ENCODE assay signal across 9 mouse cellular contexts in the genomic region with DNA sequence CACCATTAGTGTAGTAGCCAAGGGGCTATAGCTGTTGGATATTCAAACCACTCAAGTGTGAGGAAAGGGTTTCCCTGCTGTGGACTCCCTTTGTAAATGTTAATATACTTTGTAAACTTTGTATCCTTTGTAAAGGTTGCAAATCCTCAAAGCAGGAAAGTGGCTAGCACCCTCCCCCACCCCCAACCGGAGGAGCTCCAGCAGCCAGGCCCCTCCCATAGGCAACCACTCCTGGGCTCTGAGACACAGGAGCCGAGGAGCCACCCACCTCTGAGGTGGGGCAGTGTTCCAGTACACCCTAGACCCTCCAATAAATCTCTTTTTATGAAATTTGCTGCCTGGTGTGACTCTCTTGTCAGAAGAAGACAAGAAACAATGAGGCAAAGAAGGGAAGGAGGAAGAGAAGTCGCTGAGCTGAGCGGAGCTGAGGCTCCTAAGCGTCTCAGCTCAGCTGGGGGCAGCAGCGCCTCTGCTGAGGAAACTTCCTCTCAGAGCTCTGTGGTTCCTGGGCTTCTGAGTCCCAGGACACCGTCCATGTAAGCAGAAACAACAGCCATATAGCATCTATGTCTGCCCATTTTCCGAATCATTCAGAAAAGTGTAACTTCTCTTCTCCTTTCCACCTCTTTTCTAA.
DNase-seq lines count a peak whose midpoint lies in the region; ATAC-seq lines count a peak whose summit lies in the region.
"Had no signal": no experiment of that assay in that cellular context is flagged by ENCODE, and none has a peak within 500 bp of the region (broad histone marks: within the 10 kb centered on the region; RNA-seq: fewer than 3 reads in every experiment).

No protein-coding gene starts in this region.

- H3K9ac ChIP-seq in forebrain, embryonic 11.5 days (ENCODE audit: low read length) = no peak overlapping the region; the same call in 1 of the 2 replicates
- no peak overlapping the region for H3K9ac ChIP-seq in forebrain, embryonic 12.5 days
- H3K9ac ChIP-seq in midbrain, embryonic 11.5 days (ENCODE audit: low read length) = no peak overlapping the region
- no peak overlapping the region for H3K9ac ChIP-seq in midbrain, embryonic 15.5 days
- H3K9ac ChIP-seq in limb, embryonic 12.5 days (replicated peaks) = no peak overlapping the region

- 7% methylated on average over 8 of the region's 8 CpGs for WGBS in forebrain, embryonic 11.5 days
- 7% methylated on average over 8 of the region's 8 CpGs for WGBS in forebrain, embryonic 12.5 days
- 7% methylated on average over 8 of the region's 8 CpGs for WGBS in midbrain, embryonic 11.5 days
- WGBS in midbrain, embryonic 15.5 days = 8% methylated on average over 8 of the region's 8 CpGs
- 10% methylated on average over 8 of the region's 8 CpGs for WGBS in limb, embryonic 12.5 days

- no peaks in the 10 kb centered on the region for H3K27me3 ChIP-seq in forebrain, embryonic 11.5 days (ENCODE audit: control insufficient read depth, insufficient read depth, low read length)
- no peaks in the 10 kb centered on the region for H3K27me3 ChIP-seq in forebrain, embryonic 12.5 days
- H3K27me3 ChIP-seq in midbrain, embryonic 11.5 days (ENCODE audit: control insufficient read depth, insufficient read depth, low read length) = no peaks in the 10 kb centered on the region
- no peaks in the 10 kb centered on the region for H3K27me3 ChIP-seq in midbrain, embryonic 15.5 days (replicated peaks)
- H3K27me3 ChIP-seq in limb, embryonic 12.5 days = peaks cover 38% of the 10 kb centered on the region; the same call in 1 of the 2 replicates

- peak overlapping the region; percentile 24; the same call in 1 of the 2 replicates for H3K4me2 ChIP-seq in forebrain, embryonic 11.5 days (ENCODE audit: low read depth, low read length, severe bottlenecking)
- H3K4me2 ChIP-seq in forebrain, embryonic 12.5 days = no peak overlapping the region
- no peak overlapping the region; the same call in 1 of the 2 replicates for H3K4me2 ChIP-seq in midbrain, embryonic 11.5 days
- no peak overlapping the region for H3K4me2 ChIP-seq in midbrain, embryonic 15.5 days
- H3K4me2 ChIP-seq in limb, embryonic 12.5 days = peak overlapping the region; percentile 31

- no peak for ATAC-seq in forebrain, embryonic 11.5 days (replicated peaks; ENCODE audit: low FRiP score)
- no peak for ATAC-seq in forebrain, embryonic 12.5 days (ENCODE audit: low FRiP score)
- ATAC-seq in midbrain, embryonic 11.5 days (ENCODE audit: low FRiP score) = no peak
- ATAC-seq in midbrain, embryonic 15.5 days (replicated peaks) = no peak
- ATAC-seq in limb, embryonic 12.5 days (ENCODE audit: insufficient number of reproducible peaks, insufficient read depth, low FRiP score, low TSS enrichment, low read depth) = no peak

- H3K27ac ChIP-seq in forebrain, embryonic 11.5 days (ENCODE audit: low read depth, low read length) = no peak overlapping the region
- H3K27ac ChIP-seq in forebrain, embryonic 12.5 days = no peak overlapping the region
- no peak overlapping the region for H3K27ac ChIP-seq in midbrain, embryonic 11.5 days (ENCODE audit: low read depth, low read length)
- H3K27ac ChIP-seq in midbrain, embryonic 15.5 days = no peak overlapping the region
- H3K27ac ChIP-seq in limb, embryonic 12.5 days = 0 out of 2 replicates have a peak overlapping the region, but pooled peaks have one; percentile 42

- H3K36me3 ChIP-seq in forebrain, embryonic 11.5 days (ENCODE audit: control insufficient read depth, insufficient read depth, low read length) = no peaks in the 10 kb centered on the region
- H3K36me3 ChIP-seq in forebrain, embryonic 12.5 days (replicated peaks) = no peaks in the 10 kb centered on the region
- no peaks in the 10 kb centered on the region for H3K36me3 ChIP-seq in midbrain, embryonic 11.5 days (ENCODE audit: control insufficient read depth, insufficient read depth, low read length)
- H3K36me3 ChIP-seq in midbrain, embryonic 15.5 days (replicated peaks) = no peaks in the 10 kb centered on the region
- H3K36me3 ChIP-seq in limb, embryonic 12.5 days = no peaks in the 10 kb centered on the region

- DNase-seq in forebrain, embryonic 11.5 days (ENCODE audit: low spot score) = no peak
- DNase-seq in midbrain, embryonic 11.5 days (ENCODE audit: low spot score, missing footprints) = peak; percentile 89
- DNase-seq in thymus, postnatal 0 days (ENCODE audit: low spot score) = peak; percentile 56
- no peak for DNase-seq in gastrocnemius, postnatal 10 days
- DNase-seq in urinary bladder, postnatal 25 days (ENCODE audit: low spot score) = no peak
- DNase-seq: lung, postnatal 36 days had no signal

- no peak overlapping the region for H3K4me3 ChIP-seq in forebrain, embryonic 11.5 days (ENCODE audit: low read depth, low read length)
- H3K4me3 ChIP-seq in forebrain, embryonic 12.5 days (replicated peaks) = no peak overlapping the region
- H3K4me3 ChIP-seq in midbrain, embryonic 11.5 days (ENCODE audit: low read depth, low read length) = no peak overlapping the region
- H3K4me3 ChIP-seq in midbrain, embryonic 15.5 days = no peak overlapping the region
- no peak overlapping the region for H3K4me3 ChIP-seq in limb, embryonic 12.5 days (replicated peaks)

- no peaks in the 10 kb centered on the region for H3K9me3 ChIP-seq in forebrain, embryonic 11.5 days (ENCODE audit: control insufficient read depth, low read length)
- H3K9me3 ChIP-seq in forebrain, embryonic 12.5 days = no peaks in the 10 kb centered on the region
- H3K9me3 ChIP-seq in midbrain, embryonic 11.5 days (ENCODE audit: control insufficient read depth, low read length) = no peaks in the 10 kb centered on the region
- no peaks in the 10 kb centered on the region for H3K9me3 ChIP-seq in midbrain, embryonic 15.5 days
- no peaks in the 10 kb centered on the region for H3K9me3 ChIP-seq in limb, embryonic 12.5 days

- H3K4me1 ChIP-seq in forebrain, embryonic 11.5 days (replicated peaks; ENCODE audit: control insufficient read depth, insufficient read depth, low read length) = 0 out of 2 replicates have a peak, but pooled peaks cover 3% of the 10 kb centered on the region
- peaks cover 6% of the 10 kb centered on the region for H3K4me1 ChIP-seq in forebrain, embryonic 12.5 days
- no peaks in the 10 kb centered on the region; the same call in 1 of the 2 replicates for H3K4me1 ChIP-seq in midbrain, embryonic 11.5 days (ENCODE audit: control insufficient read depth, insufficient read depth, low read length)
- H3K4me1 ChIP-seq in midbrain, embryonic 15.5 days = no peaks in the 10 kb centered on the region
- peaks cover 41% of the 10 kb centered on the region for H3K4me1 ChIP-seq in limb, embryonic 12.5 days (replicated peaks)

Comparison
In these comparisons a context has a peak if more than half of its experiments do, and no peak if none do; other contexts are left out.
1. H3K4me2 ChIP-seq: peak in forebrain, embryonic 11.5 days (single experiment) and limb, embryonic 12.5 days (single experiment); none in forebrain, embryonic 12.5 days (single experiment), midbrain, embryonic 11.5 days (single experiment) and midbrain, embryonic 15.5 days (single experiment).
2. DNase-seq: peak in midbrain, embryonic 11.5 days (single experiment) and thymus, postnatal 0 days (single experiment); none in forebrain, embryonic 11.5 days (single experiment), gastrocnemius, postnatal 10 days (single experiment) and urinary bladder, postnatal 25 days (single experiment).